Mouse (Mus musculus) olfactory bulb, adult 2 months (tissue): ENCODE data around the gene Lmnb2.

Experiments
- CTCF ChIP-seq: fragments of 200-500 bp; IDR thresholded peaks from 2 replicates; pipeline ENCODE4 v1.5.1; 2012; ENCODE audit warnings: low read depth, mild to moderate bottlenecking, low read length, moderate library complexity; ENCODE audit not compliant: insufficient read depth
- POLR2A ChIP-seq: fragments of 200-500 bp; IDR thresholded peaks from 2 replicates; pipeline ENCODE4 v1.6.1; 2012; ENCODE audit warnings: mild to moderate bottlenecking, low read depth, low read length, moderate library complexity; ENCODE audit not compliant: insufficient read depth

DNA sequence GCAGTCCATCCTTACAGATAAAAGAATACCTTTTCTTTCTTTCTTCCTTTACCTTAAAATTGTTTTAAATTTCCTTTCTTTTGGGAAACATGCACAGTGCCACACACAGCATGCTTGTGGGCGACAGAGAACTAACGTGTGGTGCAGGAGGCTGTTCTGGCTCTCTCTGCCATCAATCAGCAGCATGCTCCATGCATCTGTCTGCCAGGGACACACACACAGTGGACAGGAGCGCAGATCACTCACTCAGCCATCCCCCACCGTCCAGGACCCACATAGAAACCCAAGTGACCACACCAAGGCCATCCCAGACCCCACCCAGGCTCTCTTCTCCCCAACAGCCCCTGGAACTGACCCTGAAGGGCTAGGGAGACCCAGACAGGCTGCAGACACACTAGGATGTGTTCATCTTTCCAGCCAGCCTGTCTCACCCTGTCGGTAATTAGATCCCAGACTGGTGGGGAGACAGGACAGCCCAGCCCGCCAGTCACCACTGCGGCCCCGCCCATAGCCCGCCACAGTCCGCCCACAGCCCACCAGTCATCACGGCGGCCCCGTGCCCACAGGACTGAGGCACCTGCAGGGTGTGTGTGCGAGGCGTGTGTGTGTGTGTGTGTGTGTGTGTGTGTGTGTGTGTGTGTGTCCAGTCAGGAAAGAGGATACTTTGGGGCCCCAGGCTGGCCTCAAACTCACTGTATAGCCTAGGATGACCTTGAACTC is 20.9 kb upstream of the Lmnb2 start:
- TF ChIP-seq POLR2A (0 out of 2 replicates have a peak, but pooled peaks have one; percentile 4), CTCF (no peak)
